Mouse (Mus musculus): ENCODE data around the gene Mapk3.

- no peak for TF ChIP-seq CTCF (IDR thresholded peaks at IDR 0.05; ENCODE audit: control insufficient read depth, insufficient read depth, low read length)
- TF ChIP-seq POLR2A (IDR thresholded peaks at IDR 0.05; ENCODE audit: borderline replicate concordance, control insufficient read depth, low read depth, low read length) = no peak
Observed at GRCm38 (mm10) chr7:126784469-126784868, 25.1 kb downstream of the Mapk3 start.

Measured in bone marrow, adult 2 months (tissue).